Mouse (Mus musculus) embryonic facial prominence, embryonic 12.5 days (tissue): ENCODE measurements around the gene Plekha4. TPM values are rescaled to one million over a fixed set of nuclear protein-coding genes. Genes with fewer than 3 reads are reported as not detected.
A peak's percentile ranks its signal among the peaks of the same experiment; 100 is the strongest.

Experiments
- ATAC-seq: fragments of 200-750 bp; cut with Nextera tagmentation; 2 replicates; pipeline ENCODE4 v1.8.0; 2017; ENCODE audit not compliant: insufficient number of reproducible peaks, insufficient read depth, low FRiP score, low TSS enrichment
- H3K27ac ChIP-seq: fragments of 300-500 bp; sonication (generic); 2 replicates; pipeline ENCODE4 v1.5.1; 2016; ENCODE audit warnings: mild to moderate bottlenecking
- H3K27me3 ChIP-seq: fragments of 300-500 bp; sonication (generic); 2 replicates; pipeline ENCODE4 v1.6.1; 2016; ENCODE audit warnings: mild to moderate bottlenecking, moderate library complexity
- H3K36me3 ChIP-seq: fragments of 300-500 bp; sonication (generic); 2 replicates; pipeline ENCODE4 v1.6.1; 2016; ENCODE audit warnings: mild to moderate bottlenecking
- H3K4me1 ChIP-seq: fragments of 300-500 bp; sonication (generic); 2 replicates; pipeline ENCODE4 v1.6.1; 2016
- H3K4me2 ChIP-seq: fragments of 300-500 bp; sonication (generic); replicated peaks from 2 replicates; pipeline ENCODE4 v1.6.1; 2016; ENCODE audit warnings: mild to moderate bottlenecking, moderate library complexity
- H3K4me3 ChIP-seq: fragments of 300-500 bp; sonication (generic); 2 replicates; pipeline ENCODE4 v1.5.1; 2016; ENCODE audit warnings: mild to moderate bottlenecking
- H3K9ac ChIP-seq: fragments of 300-500 bp; sonication (generic); 2 replicates; pipeline ENCODE4 v1.6.1; 2016; ENCODE audit warnings: mild to moderate bottlenecking, moderate library complexity
- H3K9me3 ChIP-seq: fragments of 300-500 bp; sonication (generic); 2 replicates; pipeline ENCODE4 v1.6.1; 2016; ENCODE audit warnings: mild to moderate bottlenecking, moderate library complexity
- WGBS: fragments of 180-500 bp; shearing (Covaris S2); methylation state at CpG from one replicate; pipeline ENCODE4 v1.1.7; 2016; 5-methylcytosine and 5-hydroxymethylcytosine counted together
- polyA plus RNA-seq: library from polyadenylated mRNA; unstranded; fragments of >200 nt; fragmentation: Nextera tagmentation; extraction: Ambion mirVana; gene quantifications from 2 replicates; pipeline ENCODE4 v1.2.1, GENCODE M21; 2016

Gene Plekha4
- polyA plus RNA-seq, 1 experiment from 2014 or later, result 3.0 TPM

GRCm38 (mm10) chr7:45488293-45489204 lies 37.6 kb upstream of the Plekha4 start, which contains the start of gene Dhdh:
Dhdh (minus strand) TSS chr7:45488805.
- Histone ChIP-seq H3K27ac (peak within 1 kb of the TSS; percentile 83), H3K9ac (peak within 1 kb of the TSS; percentile 53), H3K9me3 (no peaks in the 10 kb centered on the region), H3K36me3 (peaks cover 17% of the 10 kb centered on the region), H3K4me3 (peak within 1 kb of the TSS; percentile 42), H3K27me3 (no peaks in the 10 kb centered on the region), H3K4me2 (peak within 1 kb of the TSS; percentile 61), H3K4me1 (peaks cover 10% of the 10 kb centered on the region)
- WGBS, result 10% methylated on average over 38 of the region's 38 CpGs
- ATAC-seq, result 0 out of 2 replicates have a peak, but pooled peaks have one; percentile 23

DNA sequence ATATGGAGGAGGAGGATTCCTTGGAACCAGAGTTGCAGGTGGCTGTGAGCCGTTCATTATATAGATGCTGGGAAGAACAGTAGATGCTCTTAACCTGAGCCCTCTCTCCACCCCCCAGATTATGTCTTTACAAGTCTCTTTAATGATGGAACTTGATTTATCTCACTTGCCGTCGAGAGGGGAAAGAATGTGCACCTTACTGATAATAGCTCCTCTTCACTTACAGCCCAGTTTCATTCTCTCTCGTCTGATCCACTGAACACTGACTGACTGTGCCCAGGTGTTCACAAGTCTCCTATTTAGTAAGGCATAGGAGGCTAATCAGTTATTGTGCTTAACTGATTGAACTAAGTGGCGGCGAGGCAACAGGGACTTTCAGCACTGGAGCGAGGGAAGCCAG lies 36.6 kb upstream of the Plekha4 start:
- no peak for ATAC-seq
- Histone ChIP-seq H3K27me3 (no peaks in the 10 kb centered on the region), H3K9me3 (no peaks in the 10 kb centered on the region), H3K27ac (no peak overlapping the region), H3K4me2 (no peak overlapping the region), H3K36me3 (peaks cover 27% of the 10 kb centered on the region), H3K4me3 (no peak overlapping the region), H3K9ac (no peak overlapping the region), H3K4me1 (peaks cover 10% of the 10 kb centered on the region)
- WGBS, result 84% methylated on average over 7 of the region's 7 CpGs

GRCm38 (mm10) chr7:45490822-45491221 lies 35.3 kb upstream of the Plekha4 start:
- H3K27ac ChIP-seq, result no peak overlapping the region
- ATAC-seq, result no peak
- peaks cover 10% of the 10 kb centered on the region for H3K4me1 ChIP-seq
- H3K9me3 ChIP-seq, result no peaks in the 10 kb centered on the region
- no peak overlapping the region for H3K9ac ChIP-seq
- peaks cover 39% of the 10 kb centered on the region for H3K36me3 ChIP-seq
- peak overlapping the region; percentile 15; the same call in 1 of the 2 replicates for H3K4me2 ChIP-seq
- no peaks in the 10 kb centered on the region for H3K27me3 ChIP-seq
- WGBS, result 47% methylated on average over 9 of the region's 9 CpGs
- 0 out of 2 replicates have a peak overlapping the region, but pooled peaks have one; percentile 7 for H3K4me3 ChIP-seq

DNA sequence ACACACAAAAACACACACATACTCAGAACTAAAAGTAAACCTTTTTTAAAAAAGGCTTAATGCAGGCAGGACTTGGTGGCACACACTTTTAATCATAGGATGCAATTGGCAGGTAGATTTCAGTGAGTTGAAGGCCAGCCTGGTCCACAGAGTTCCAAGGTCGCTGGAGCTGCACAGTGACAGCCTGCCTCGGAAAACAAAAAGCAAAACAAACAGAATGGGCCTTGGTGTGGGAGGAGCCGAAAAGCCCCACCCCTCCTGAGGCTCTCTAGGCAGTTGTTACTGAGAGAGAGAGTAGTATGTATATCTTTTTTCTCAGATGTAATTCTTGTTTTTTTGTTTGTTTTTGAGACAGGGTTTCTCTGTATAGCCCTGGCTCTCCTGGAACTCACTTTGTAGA lies 34.9 kb upstream of the Plekha4 start:
- H3K27ac ChIP-seq, result no peak overlapping the region
- ATAC-seq, result no peak
- H3K4me3 ChIP-seq, result 0 out of 2 replicates have a peak overlapping the region, but pooled peaks have one; percentile 7
- H3K27me3 ChIP-seq, result no peaks in the 10 kb centered on the region
- peaks cover 44% of the 10 kb centered on the region for H3K36me3 ChIP-seq
- no peak overlapping the region for H3K9ac ChIP-seq
- no peaks in the 10 kb centered on the region for H3K9me3 ChIP-seq
- H3K4me2 ChIP-seq, result peak overlapping the region; percentile 15; the same call in 1 of the 2 replicates
- peaks cover 10% of the 10 kb centered on the region for H3K4me1 ChIP-seq
- 22% methylated on average over 3 of the region's 3 CpGs for WGBS

DNA sequence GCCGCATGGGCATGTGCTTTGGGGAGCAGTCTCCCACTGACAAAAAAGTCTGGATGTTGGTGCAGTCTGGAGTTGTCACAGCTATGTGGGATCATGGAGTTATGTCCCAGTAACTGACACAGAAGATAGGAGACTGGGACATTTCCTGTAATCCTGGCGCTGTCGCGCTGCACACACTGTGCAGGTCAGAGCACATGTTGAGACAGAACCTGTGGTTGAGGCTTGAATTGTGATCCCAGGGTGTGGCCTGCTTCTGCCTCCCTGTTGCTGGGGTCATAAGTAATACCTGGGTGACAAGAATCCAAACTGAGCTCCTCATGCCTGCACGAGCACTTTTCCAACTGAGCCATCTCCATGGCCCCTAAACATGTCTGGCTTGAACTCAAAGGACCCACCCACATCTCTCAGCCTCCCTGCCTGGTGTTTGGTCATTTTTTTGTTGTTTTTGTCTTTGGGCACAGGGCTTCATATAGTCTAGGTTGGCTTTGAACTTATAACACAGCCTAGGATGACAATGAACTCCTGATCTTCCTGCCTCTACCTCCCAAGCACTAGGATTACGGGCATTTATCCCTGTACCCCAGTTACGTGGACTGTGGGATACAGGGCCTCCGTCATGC lies 33.8 kb upstream of the Plekha4 start:
- no peak for ATAC-seq
- peaks cover 10% of the 10 kb centered on the region for H3K4me1 ChIP-seq
- no peak overlapping the region for H3K4me3 ChIP-seq
- H3K9me3 ChIP-seq, result no peaks in the 10 kb centered on the region
- H3K36me3 ChIP-seq, result peaks cover 55% of the 10 kb centered on the region
- H3K9ac ChIP-seq, result no peak overlapping the region
- H3K4me2 ChIP-seq, result no peak overlapping the region
- H3K27ac ChIP-seq, result no peak overlapping the region
- H3K27me3 ChIP-seq, result no peaks in the 10 kb centered on the region
- WGBS, result 95% methylated on average over 8 of the region's 8 CpGs

GRCm38 (mm10) chr7:45492951-45493350 lies 33.2 kb upstream of the Plekha4 start:
- ATAC-seq, result no peak
- Histone ChIP-seq H3K27me3 (no peaks in the 10 kb centered on the region), H3K4me3 (no peak overlapping the region), H3K4me2 (no peak overlapping the region), H3K9ac (no peak overlapping the region), H3K4me1 (peaks cover 10% of the 10 kb centered on the region), H3K36me3 (peaks cover 61% of the 10 kb centered on the region), H3K9me3 (no peaks in the 10 kb centered on the region), H3K27ac (no peak overlapping the region)
- 96% methylated on average over 5 of the region's 5 CpGs for WGBS

DNA sequence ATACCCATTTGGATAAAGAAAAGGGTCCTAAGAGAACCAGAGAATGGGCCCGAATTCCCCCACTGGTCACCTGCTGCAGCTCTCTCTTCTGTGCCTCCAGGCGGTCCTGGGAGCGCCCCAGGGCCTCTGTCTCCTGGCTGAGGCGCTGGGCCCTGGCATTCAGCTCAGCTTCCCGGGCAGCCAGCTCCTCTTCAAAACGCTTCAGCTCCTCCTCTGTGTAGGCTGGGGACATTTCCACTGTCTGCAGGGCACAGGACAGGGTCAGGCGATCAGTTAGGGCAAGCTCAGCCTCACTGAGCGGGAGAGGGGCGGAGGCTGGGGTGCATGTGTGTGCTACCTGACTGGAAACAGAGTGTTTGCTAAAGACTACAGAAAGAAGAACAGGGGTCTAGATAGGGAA lies 31.6 kb upstream of the Plekha4 start:
- Histone ChIP-seq H3K9ac (no peak overlapping the region), H3K4me1 (peaks cover 10% of the 10 kb centered on the region), H3K27ac (no peak overlapping the region), H3K36me3 (peaks cover 77% of the 10 kb centered on the region), H3K9me3 (no peaks in the 10 kb centered on the region), H3K27me3 (no peaks in the 10 kb centered on the region), H3K4me2 (no peak overlapping the region), H3K4me3 (no peak overlapping the region)
- WGBS, result 79% methylated on average over 9 of the region's 9 CpGs
- no peak for ATAC-seq

DNA sequence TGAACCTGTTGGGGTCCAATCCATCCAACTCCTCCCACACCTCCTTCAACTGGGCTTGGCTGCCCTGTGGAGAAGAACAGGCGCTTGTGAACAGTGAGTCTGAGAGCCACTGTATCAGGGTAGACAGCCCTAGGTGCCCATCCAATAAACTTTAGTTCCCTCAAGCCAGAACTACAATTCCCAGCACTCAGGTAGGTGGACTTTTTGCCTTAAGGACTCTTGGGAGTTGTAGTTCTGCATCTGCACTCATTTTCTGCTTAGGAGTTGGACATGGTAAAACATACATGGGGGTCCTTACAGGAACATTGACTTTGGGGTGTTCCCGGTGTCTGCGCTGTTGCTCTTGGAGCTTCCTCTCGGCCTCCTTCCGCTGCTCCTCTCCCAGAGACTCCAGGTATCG lies 27.7 kb upstream of the Plekha4 start:
- Histone ChIP-seq H3K27me3 (no peaks in the 10 kb centered on the region), H3K36me3 (peaks cover 90% of the 10 kb centered on the region), H3K9me3 (no peaks in the 10 kb centered on the region), H3K4me2 (no peak overlapping the region), H3K9ac (no peak overlapping the region), H3K4me1 (no peaks in the 10 kb centered on the region), H3K27ac (no peak overlapping the region), H3K4me3 (no peak overlapping the region)
- 98% methylated on average over 6 of the region's 6 CpGs for WGBS
- ATAC-seq, result no peak

- Histone ChIP-seq H3K9me3 (no peaks in the 10 kb centered on the region), H3K4me3 (no peak overlapping the region), H3K4me1 (peaks cover 13% of the 10 kb centered on the region), H3K4me2 (no peak overlapping the region), H3K27ac (no peak overlapping the region), H3K27me3 (no peaks in the 10 kb centered on the region), H3K36me3 (peaks cover 32% of the 10 kb centered on the region), H3K9ac (no peak overlapping the region)
- 89% methylated on average over 6 of the region's 6 CpGs for WGBS
- no peak for ATAC-seq
Observed at GRCm38 (mm10) chr7:45507583-45507982, 18.5 kb upstream of the Plekha4 start.

DNA sequence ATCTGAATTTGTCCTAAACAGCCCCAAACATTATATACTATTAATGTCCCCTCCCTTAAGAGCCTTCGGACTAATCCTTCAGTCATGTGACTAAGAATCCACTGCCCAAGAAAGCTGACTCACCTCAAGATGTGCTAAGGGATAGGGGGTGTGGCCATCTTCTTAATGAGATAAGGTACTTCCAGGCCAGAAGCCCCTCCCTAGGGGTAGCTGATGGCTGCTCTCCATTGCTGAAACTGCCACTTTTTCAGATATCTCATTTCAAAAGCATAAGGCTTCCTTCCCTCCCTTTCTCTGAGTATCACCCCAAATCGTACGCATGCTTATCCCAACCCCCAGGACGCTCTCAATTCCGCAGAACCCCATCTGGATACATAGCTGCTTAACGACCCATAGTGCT lies 17.6 kb upstream of the Plekha4 start:
- WGBS, result 88% methylated on average over 6 of the region's 6 CpGs
- Histone ChIP-seq H3K9me3 (no peaks in the 10 kb centered on the region), H3K4me2 (peak overlapping the region; percentile 97; the same call in 1 of the 2 replicates), H3K27ac (no peak overlapping the region), H3K4me1 (peaks cover 13% of the 10 kb centered on the region), H3K36me3 (peaks cover 23% of the 10 kb centered on the region), H3K27me3 (no peaks in the 10 kb centered on the region), H3K9ac (peak overlapping the region; percentile 82; the same call in 1 of the 2 replicates), H3K4me3 (no peak overlapping the region)
- ATAC-seq, result no peak

DNA sequence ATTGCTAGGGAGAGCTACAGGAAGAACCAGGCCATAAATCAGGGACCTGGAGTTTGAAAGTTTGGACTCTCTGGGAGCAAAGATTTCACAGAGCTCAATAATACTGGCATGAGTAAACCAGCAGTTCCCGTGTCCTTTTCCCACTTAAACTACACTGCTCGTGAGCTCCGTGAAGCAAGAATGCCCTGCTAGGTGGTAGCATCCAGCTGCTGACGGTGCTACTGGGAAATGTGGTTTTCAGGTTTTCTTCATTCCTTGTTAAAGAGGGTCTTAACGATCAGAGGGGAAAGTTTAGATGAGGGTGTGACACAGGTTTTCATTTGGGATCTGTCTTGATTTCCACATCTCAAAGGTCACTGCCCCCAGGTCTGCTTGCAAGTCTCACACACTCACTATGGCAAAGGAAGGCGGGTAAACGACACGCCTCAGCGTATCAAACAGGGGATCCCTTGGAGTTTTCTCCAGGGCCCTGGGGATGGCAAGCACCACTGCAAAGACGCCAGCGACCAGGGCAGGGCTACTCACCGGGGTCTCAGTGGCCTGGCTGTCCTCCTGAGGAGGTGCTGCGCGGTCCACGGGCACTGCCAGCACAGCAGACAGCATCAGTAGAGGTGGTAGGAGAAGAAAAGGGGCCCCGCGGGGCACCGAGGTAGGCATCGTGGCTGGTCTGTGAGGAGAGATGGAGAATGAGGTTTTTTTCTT lies 16.8 kb upstream of the Plekha4 start:
- no peaks in the 10 kb centered on the region for H3K9me3 ChIP-seq
- peak; percentile 48; the same call in 1 of the 2 replicates for ATAC-seq
- WGBS, result 35% methylated on average over 19 of the region's 19 CpGs
- peaks cover 13% of the 10 kb centered on the region for H3K4me1 ChIP-seq
- no peaks in the 10 kb centered on the region for H3K27me3 ChIP-seq
- H3K9ac ChIP-seq, result peak overlapping the region; percentile 82
- peak overlapping the region; percentile 92; the same call in 1 of the 2 replicates for H3K27ac ChIP-seq
- peak overlapping the region; percentile 69 for H3K4me3 ChIP-seq
- peaks cover 22% of the 10 kb centered on the region for H3K36me3 ChIP-seq
- H3K4me2 ChIP-seq, result peak overlapping the region; percentile 97
